Mouse (Mus musculus) CH12.LX (cell line): ENCODE results near the gene Gm21983. TPM values are rescaled to one million over a fixed set of nuclear protein-coding genes. Genes with fewer than 3 reads are reported as not detected.
A peak's percentile ranks its signal among the peaks of the same experiment; 100 is the strongest.

Source experiments
- DNase-seq: peaks from one replicate; pipeline ENCODE4 v3.0.0-alpha.2; 2013; ENCODE audit errors: extremely low read depth
- H3K27ac ChIP-seq: 2 replicates; pipeline ENCODE4 v1.5.1; 2012; ENCODE audit warnings: low read depth, mild to moderate bottlenecking, control low read depth, moderate library complexity; ENCODE audit not compliant: insufficient read depth
- H3K27me3 ChIP-seq: replicated peaks from 2 replicates; pipeline ENCODE3; 2012; ENCODE audit warnings: inconsistent platforms
- H3K36me3 ChIP-seq, 2 experiments: replicated peaks in 1 of 2; 2 replicates each; pipeline versions ENCODE3 to v1.6.1; 2012; ENCODE audit warnings: inconsistent platforms in 1 of 2, low read length in 1 of 2, mild to moderate bottlenecking in 1 of 2, mixed read lengths in 1 of 2, moderate library complexity in 1 of 2; ENCODE audit not compliant: control insufficient read depth in 1 of 2, insufficient read depth in 1 of 2
- H3K4me1 ChIP-seq, 2 experiments: 2 replicates each; pipeline ENCODE4 v1.6.1; 2012; ENCODE audit warnings: inconsistent platforms in 1 of 2, moderate library complexity in 1 of 2; ENCODE audit not compliant: insufficient read depth in 2 of 2, control insufficient read depth in 1 of 2
- H3K4me2 ChIP-seq: 2 replicates; pipeline ENCODE4 v1.6.1; 2012; ENCODE audit warnings: low read depth, mild to moderate bottlenecking, control low read depth; ENCODE audit not compliant: poor library complexity, insufficient read depth, severe bottlenecking
- H3K4me3 ChIP-seq, 3 experiments: fragments of 150-350 bp in 1 of 3; sonication (generic) in 1 of 3; replicated peaks in 1 of 3; 2 replicates each; pipeline versions ENCODE3 to v1.5.1; 2011 to 2012; ENCODE audit warnings: low read depth in 2 of 3, low read length in 2 of 3, mild to moderate bottlenecking in 2 of 3, moderate library complexity in 2 of 3, control low read depth in 1 of 3, improper control_type of control experiment in 1 of 3, inconsistent platforms in 1 of 3, mixed read lengths in 1 of 3; ENCODE audit not compliant: poor library complexity in 1 of 3
- H3K79me2 ChIP-seq: replicated peaks from 2 replicates; pipeline ENCODE4 v1.6.1; 2012; ENCODE audit warnings: mild to moderate bottlenecking, moderate library complexity; ENCODE audit not compliant: control insufficient read depth, poor library complexity, insufficient read depth, severe bottlenecking; ENCODE audit errors: extremely low read depth
- H3K9ac ChIP-seq: 2 replicates; pipeline ENCODE4 v1.6.1; 2012; ENCODE audit warnings: low read depth, mild to moderate bottlenecking, control low read depth, moderate library complexity; ENCODE audit not compliant: insufficient read depth
- H3K9me3 ChIP-seq: replicated peaks from 2 replicates; pipeline ENCODE3; 2012; ENCODE audit warnings: low read length, inconsistent platforms, mixed read lengths
- E2F4 ChIP-seq: IDR thresholded peaks from 2 replicates; pipeline ENCODE4 v1.6.1; 2011; ENCODE audit warnings: low read depth, low read length, improper control_type of control experiment; ENCODE audit not compliant: insufficient replicate concordance
- ELF1 ChIP-seq: IDR thresholded peaks from 2 replicates; pipeline ENCODE4 v1.6.1; 2014; ENCODE audit warnings: low read depth, mild to moderate bottlenecking, inconsistent platforms, low read length, improper control_type of control experiment
- GABPA ChIP-seq: IDR thresholded peaks from 2 replicates; pipeline ENCODE4 v1.6.1; 2012; ENCODE audit warnings: low read depth, low read length, improper control_type of control experiment, inconsistent platforms; ENCODE audit not compliant: insufficient replicate concordance
- HCFC1 ChIP-seq: IDR thresholded peaks from 2 replicates; pipeline ENCODE4 v1.6.1; 2012; ENCODE audit warnings: low read depth, mild to moderate bottlenecking, inconsistent platforms, low read length, improper control_type of control experiment
- MEF2A ChIP-seq: IDR thresholded peaks from 2 replicates; pipeline ENCODE4 v1.6.1; 2014; ENCODE audit warnings: low read depth, mild to moderate bottlenecking, inconsistent platforms, low read length, improper control_type of control experiment, borderline replicate concordance
- MXI1 ChIP-seq: IDR thresholded peaks from 2 replicates; pipeline ENCODE4 v1.6.1; 2011; ENCODE audit warnings: mild to moderate bottlenecking, low read depth, low read length, improper control_type of control experiment
- NELFE ChIP-seq: IDR thresholded peaks from 2 replicates; pipeline ENCODE4 v1.6.1; 2011; ENCODE audit warnings: low read depth, low read length, improper control_type of control experiment
- PAX5 ChIP-seq: IDR thresholded peaks from 2 replicates; pipeline ENCODE4 v1.6.1; 2012; ENCODE audit warnings: low read length, inconsistent platforms, mixed read lengths
- POLR2A ChIP-seq: IDR thresholded peaks from 2 replicates; pipeline ENCODE4 v1.6.1; 2011; ENCODE audit warnings: low read depth, mild to moderate bottlenecking, improper control_type of control experiment, low read length
- POLR2AphosphoS2 ChIP-seq: IDR thresholded peaks from 2 replicates; pipeline ENCODE4 v1.6.1; 2011; ENCODE audit warnings: low read depth, low read length, improper control_type of control experiment
- RCOR1 ChIP-seq: conservative IDR thresholded peaks from 2 replicates; pipeline ENCODE4 v1.6.1; 2012; ENCODE audit warnings: low read depth, mild to moderate bottlenecking, inconsistent platforms, low read length, improper control_type of control experiment
- TBP ChIP-seq: conservative IDR thresholded peaks from 2 replicates; pipeline ENCODE4 v1.6.1; 2011; ENCODE audit warnings: low read depth, low read length, improper control_type of control experiment
- UBTF ChIP-seq: IDR thresholded peaks from 2 replicates; pipeline ENCODE4 v1.6.1; 2012; ENCODE audit warnings: low read depth, mild to moderate bottlenecking, inconsistent platforms, low read length, improper control_type of control experiment, moderate library complexity
- ZC3H11A ChIP-seq: IDR thresholded peaks from 2 replicates; pipeline ENCODE4 v1.6.1; 2012; ENCODE audit warnings: low read depth, mild to moderate bottlenecking, inconsistent platforms, low read length, improper control_type of control experiment
- ZMIZ1 ChIP-seq: IDR thresholded peaks from 2 replicates; pipeline ENCODE4 v1.6.1; 2012; ENCODE audit warnings: low read depth, mild to moderate bottlenecking, inconsistent platforms, low read length, improper control_type of control experiment
- dilution Hi-C: fragments of 300-500 bp; cut with MboI; formaldehyde crosslinking; loops from 2 replicates; pipeline ENCODE4 v1.14.3; 2020; ENCODE audit warnings: low sequenced_read_pairs; ENCODE audit not compliant: extremely low pct_unique_long_range_greater_than_20kb, extremely low pct_ligation_motif_present
- in situ Hi-C: fragments of 300-500 bp; cut with MboI; formaldehyde crosslinking; loops from 3 replicates; pipeline ENCODE4 v1.14.3; 2019; ENCODE audit warnings: low sequenced_read_pairs, low pct_ligation_motif_present, low pct_unique_long_range_greater_than_20kb, mixed read lengths
- polyA plus RNA-seq: library from polyadenylated mRNA; unstranded; fragments of >175 nt; gene quantifications from 2 replicates; pipeline ENCODE4 v1.2.1, GENCODE M21; 2012; ENCODE audit warnings: low read depth; ENCODE audit not compliant: insufficient read length
- total RNA-seq, 2 experiments: library from RNA; depleted of rRNA; stranded (reverse); fragments of 300-350 nt in 1 of 2; fragments of >200 nt in 1 of 2; gene quantifications; 2 replicates each; pipeline ENCODE4 v1.2.3; 2012 to 2014

The Gm21983 gene
- total and polyA plus RNA-seq, 3 experiments, result 0.13 to 0.81 TPM; not detected in 1

- Histone ChIP-seq H3K4me2 (peak overlapping the region; percentile 78), H3K27me3 (no peaks in the 10 kb centered on the region), H3K9ac (peak overlapping the region; percentile 66), H3K79me2 (peaks cover 14% of the 10 kb centered on the region; the same call in 1 of the 2 replicates), H3K4me3 (peak overlapping the region; percentile 78 to 86 (median 81)), H3K4me1 (peaks cover 24 to 62% of the 10 kb centered on the region in 2 experiments), H3K36me3 (peaks cover 0 to 18% of the 10 kb centered on the region in 2 experiments), H3K27ac (peak overlapping the region; percentile 20; the same call in 1 of the 2 replicates), H3K9me3 (no peaks in the 10 kb centered on the region)
- in situ Hi-C loops, result loop anchor here (5.0 kb wide), 2 partner anchors 35 to 65 kb away; no protein-coding TSS in a partner anchor
- dilution Hi-C loops, result no loop called here
- DNase-seq, result no peak
- TF ChIP-seq RCOR1, result no peak
- no peak for TF ChIP-seq ZMIZ1
- no peak for TF ChIP-seq MEF2A
- no peak for TF ChIP-seq POLR2A
Measured at GRCm38 (mm10) chr7:27227676-27228075, 46.8 kb upstream of the Gm21983 start.

- TF ChIP-seq NELFE, result no peak
- TF ChIP-seq UBTF, result no peak
- TF ChIP-seq PAX5, result no peak
- no peak for TF ChIP-seq MXI1
- no peak for TF ChIP-seq HCFC1
- TF ChIP-seq TBP, result no peak
- no peak for TF ChIP-seq ZC3H11A
- TF ChIP-seq POLR2AphosphoS2, result no peak
- no peak for TF ChIP-seq GABPA
- no peak for TF ChIP-seq ELF1
- TF ChIP-seq E2F4, result no peak
- DNase-seq, result no peak
- Histone ChIP-seq H3K27ac (no peak overlapping the region), H3K4me1 (peaks cover 24 to 63% of the 10 kb centered on the region in 2 experiments), H3K79me2 (peaks cover 14% of the 10 kb centered on the region; the same call in 1 of the 2 replicates), H3K9me3 (no peaks in the 10 kb centered on the region), H3K4me2 (peak overlapping the region; percentile 78), H3K36me3 (peaks cover 0 to 22% of the 10 kb centered on the region in 2 experiments), H3K4me3 (peak overlapping the region; percentile 78 to 86 (median 81)), H3K27me3 (no peaks in the 10 kb centered on the region), H3K9ac (peak overlapping the region; percentile 66)
- dilution Hi-C loops, result no loop called here
- in situ Hi-C loops, result loop anchor here (5.0 kb wide), 2 partner anchors 35 to 65 kb away; no protein-coding TSS in a partner anchor
Measured at GRCm38 (mm10) chr7:27227276-27227675, 46.4 kb upstream of the Gm21983 start.
